Mouse (Mus musculus): ENCODE results near the gene Vmn1r14.
A peak's percentile ranks its signal among the peaks of the same experiment; 100 is the strongest.
"Not testable (repeated sequence)": the region's sequence is repeated elsewhere in the genome, so short reads cannot be mapped to it uniquely, and the experiment has no call there.

Gene Vmn1r14

GRCm38 (mm10) chr6:57231386-57231785, at the start of gene Vmn1r14:
TSS of gene Vmn1r14 (plus strand) at chr6:57231686.
- DNase-seq (ENCODE audit: low spot score) = no peak

DNA sequence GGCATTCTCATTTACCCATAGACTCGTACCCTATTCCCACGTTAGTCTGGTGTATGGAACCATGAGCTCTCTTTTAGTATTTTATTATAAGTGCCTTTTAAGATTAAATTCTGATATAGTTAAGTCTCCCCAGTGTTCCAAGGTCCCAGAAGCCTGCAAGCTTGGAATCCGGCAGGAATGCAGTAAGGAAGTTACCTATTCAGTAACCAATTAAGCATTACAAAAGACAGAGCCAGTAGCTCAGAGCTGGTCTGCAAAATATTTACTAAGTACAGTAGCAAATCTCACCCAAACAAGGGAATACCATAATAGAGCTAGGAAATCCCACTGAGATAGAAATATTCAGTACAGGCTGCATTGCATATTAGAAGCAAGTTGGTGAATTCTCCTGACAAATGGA, 41.5 kb upstream of the Vmn1r14 start:
- not testable (repeated sequence) for DNase-seq (ENCODE audit: low spot score)

DNA sequence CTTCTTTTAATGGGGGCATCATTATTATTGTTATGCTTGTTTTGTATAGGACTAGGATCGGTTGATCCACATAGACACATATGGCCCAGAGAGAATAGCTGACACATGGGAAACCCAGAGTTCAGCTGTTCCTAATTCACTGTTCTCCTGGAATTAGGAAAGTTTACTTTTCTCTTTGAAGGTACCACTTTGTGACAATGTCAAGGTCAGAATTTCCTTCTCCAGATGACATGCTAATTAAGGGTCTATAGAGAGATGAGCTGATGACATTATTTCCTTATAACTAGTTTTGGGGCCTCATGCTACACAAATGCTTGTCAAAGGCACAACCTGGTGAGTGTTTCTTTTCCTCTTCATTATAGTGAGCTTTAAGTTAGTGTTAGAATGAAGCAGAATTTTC, 28.5 kb upstream of the Vmn1r14 start, which contains the start of gene Vmn1r13:
Gene Vmn1r13, plus strand, starts transcription at position 301 of the 400 bp plus-strand sequence.
- DNase-seq (ENCODE audit: low spot score) = not testable (repeated sequence)

GRCm38 (mm10) chr6:57257652-57258051, 26.2 kb downstream of the Vmn1r14 start, which contains the start of gene Vmn1r15:
TSS of gene Vmn1r15 (plus strand) at chr6:57257952.
- no peak for DNase-seq (ENCODE audit: low spot score)

DNA sequence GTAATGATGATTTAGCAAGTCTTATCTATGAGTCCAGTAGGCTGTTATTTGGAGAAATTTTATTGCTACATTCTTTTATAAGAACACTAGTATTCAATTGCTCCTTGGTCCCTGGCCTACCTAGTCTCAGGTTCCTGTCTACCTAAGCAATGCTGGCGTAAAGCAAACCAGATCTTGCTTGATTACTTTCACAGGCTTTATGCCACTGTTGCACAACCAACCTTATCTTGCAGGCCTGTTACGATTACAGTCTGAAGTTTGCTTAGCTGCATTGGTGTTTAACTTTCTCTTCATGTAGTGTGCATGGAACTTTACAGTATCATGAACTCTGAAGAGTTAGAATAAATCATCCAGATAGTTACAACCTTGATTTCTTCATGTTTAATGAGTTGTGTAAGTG, 29.5 kb downstream of the Vmn1r14 start:
- no peak for DNase-seq (ENCODE audit: low spot score)

GRCm38 (mm10) chr6:57271881-57272280, 40.4 kb downstream of the Vmn1r14 start:
- DNase-seq (ENCODE audit: low spot score) = no peak

- DNase-seq (ENCODE audit: low spot score) = peak; percentile 3
These were observed 41.0 kb downstream of the Vmn1r14 start for GRCm38 (mm10) chr6:57272517-57272916.

DNA sequence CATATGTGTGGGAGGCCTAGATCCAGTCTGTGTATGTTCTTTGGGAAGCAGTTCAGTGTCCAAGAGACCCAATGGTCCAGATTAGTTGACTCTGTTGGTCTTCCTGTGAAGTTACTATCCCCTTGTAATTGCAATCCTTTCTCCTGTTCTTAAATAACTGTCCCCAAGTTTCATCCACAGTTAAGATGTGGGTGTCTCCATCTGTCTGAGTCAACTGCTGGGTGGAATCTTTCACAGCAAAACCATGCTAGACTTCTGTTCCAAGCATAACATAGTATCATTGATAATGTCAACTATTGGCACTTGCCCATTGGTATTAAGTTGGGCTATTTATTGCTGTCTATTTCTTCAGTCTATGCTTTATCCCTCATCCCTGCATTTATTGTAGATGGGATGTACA, 47.5 kb downstream of the Vmn1r14 start:
- no peak for DNase-seq (ENCODE audit: low spot score)

Data from T-cell, adult 2 months (primary cell).